Mouse (Mus musculus) T-cell, adult 2 months (primary cell): ENCODE measurements around the gene Ppp5c.

Experiments used
- DNase-seq: peaks from one replicate; pipeline ENCODE4 v3.0.0; 2022; ENCODE audit warnings: low spot score

Ppp5c gene

DNA sequence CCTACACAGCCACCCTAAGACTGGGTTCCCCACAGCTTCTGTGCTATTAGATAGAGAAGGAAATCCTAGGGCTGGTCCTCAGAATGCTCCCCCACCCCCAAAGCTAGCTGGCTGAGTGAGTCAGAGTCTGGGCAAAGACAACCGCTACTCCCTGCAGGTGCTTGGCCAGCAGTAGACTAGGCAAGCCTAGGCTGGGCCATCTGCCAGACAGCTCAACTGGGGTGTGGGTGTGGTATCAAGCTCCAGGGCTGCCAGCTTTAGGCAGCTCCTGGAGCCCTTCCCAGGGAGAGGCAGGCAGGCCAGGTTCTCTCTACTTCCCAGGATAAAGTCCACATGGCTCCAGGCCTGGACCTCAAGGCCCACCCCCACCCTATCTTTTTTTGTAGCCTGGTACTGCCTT lies 10.7 kb downstream of the Ppp5c start:
- no peak for DNase-seq

- no peak for DNase-seq
These were observed 12.3 kb downstream of the Ppp5c start for GRCm38 (mm10) chr7:17015381-17015780.

- no peak for DNase-seq
These were observed 15.7 kb downstream of the Ppp5c start for GRCm38 (mm10) chr7:17011909-17012590.

GRCm38 (mm10) chr7:17010010-17010347 lies 17.7 kb downstream of the Ppp5c start:
- DNase-seq: no peak

GRCm38 (mm10) chr7:17009326-17010009 lies 18.3 kb downstream of the Ppp5c start:
- peak; percentile 45 for DNase-seq

GRCm38 (mm10) chr7:17007300-17007699 lies 20.4 kb downstream of the Ppp5c start:
- DNase-seq: peak; percentile 26

DNA sequence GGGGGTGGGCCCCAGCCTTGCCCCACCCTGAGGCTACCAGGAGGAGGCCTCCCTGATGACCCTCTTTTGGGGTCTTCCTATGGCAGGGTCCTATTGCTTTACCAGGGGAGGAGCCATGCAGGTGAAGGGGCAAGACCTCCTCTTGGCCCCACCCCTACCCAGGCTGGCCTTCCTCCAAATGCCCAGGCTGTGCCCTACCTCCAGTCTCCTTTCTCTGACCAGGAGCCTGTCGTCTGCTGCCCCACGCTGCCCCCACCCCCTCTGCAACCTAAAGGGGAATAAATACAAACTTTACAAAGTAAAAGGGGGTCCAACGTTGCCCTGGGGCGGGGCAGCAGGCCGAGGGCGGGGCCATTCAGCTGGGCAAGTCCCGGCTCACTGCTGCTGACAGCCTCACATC lies 23.0 kb downstream of the Ppp5c start:
- DNase-seq: no peak

GRCm38 (mm10) chr7:17003230-17003960 lies 24.3 kb downstream of the Ppp5c start:
- DNase-seq: no peak

- DNase-seq: peak; percentile 74
These were observed 25.1 kb downstream of the Ppp5c start for GRCm38 (mm10) chr7:17002375-17003195.

- DNase-seq: peak; percentile 75
These were observed 28.1 kb downstream of the Ppp5c start for GRCm38 (mm10) chr7:16999650-17000049.

DNA sequence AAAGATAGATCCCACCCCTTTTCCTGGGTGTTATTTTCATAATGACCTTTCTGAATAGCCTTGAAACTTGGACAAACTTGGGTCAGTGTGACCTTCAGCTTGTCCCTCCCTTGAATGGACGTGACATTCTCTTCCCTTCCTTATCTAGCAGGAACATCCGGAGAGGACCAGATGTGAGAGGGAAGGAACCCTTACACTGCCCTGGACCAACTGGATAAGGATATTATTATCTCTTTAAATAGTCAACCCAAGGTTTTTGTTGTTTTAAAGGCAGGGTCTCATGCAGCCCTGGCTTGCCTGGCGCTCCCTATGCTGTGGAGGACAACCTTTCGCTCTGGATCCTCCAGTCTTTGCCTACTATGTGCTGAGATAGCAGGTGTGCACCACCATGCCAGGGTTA lies 28.5 kb downstream of the Ppp5c start:
- DNase-seq: no peak

GRCm38 (mm10) chr7:16995345-16995744 lies 32.4 kb downstream of the Ppp5c start:
- no peak for DNase-seq

DNA sequence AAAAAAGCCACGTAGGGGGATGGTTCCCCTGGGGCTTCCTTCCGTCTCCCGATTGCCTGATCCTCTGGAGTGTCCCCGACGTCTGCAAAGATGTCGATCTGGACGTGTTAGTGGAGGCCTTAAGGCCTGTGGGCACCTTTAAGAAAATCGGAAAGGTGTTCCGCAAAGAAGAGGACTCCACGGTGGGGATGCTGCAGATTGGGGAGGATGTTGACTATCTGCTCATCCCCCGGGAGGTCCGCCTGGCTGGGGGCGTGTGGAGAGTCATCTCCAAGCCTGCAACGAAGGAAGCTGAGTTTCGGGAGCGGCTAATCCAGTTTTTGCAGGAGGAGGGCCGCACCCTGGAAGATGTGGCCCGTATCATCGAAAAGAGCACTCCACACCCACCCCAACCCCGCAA lies 33.3 kb downstream of the Ppp5c start:
- DNase-seq: no peak

DNA sequence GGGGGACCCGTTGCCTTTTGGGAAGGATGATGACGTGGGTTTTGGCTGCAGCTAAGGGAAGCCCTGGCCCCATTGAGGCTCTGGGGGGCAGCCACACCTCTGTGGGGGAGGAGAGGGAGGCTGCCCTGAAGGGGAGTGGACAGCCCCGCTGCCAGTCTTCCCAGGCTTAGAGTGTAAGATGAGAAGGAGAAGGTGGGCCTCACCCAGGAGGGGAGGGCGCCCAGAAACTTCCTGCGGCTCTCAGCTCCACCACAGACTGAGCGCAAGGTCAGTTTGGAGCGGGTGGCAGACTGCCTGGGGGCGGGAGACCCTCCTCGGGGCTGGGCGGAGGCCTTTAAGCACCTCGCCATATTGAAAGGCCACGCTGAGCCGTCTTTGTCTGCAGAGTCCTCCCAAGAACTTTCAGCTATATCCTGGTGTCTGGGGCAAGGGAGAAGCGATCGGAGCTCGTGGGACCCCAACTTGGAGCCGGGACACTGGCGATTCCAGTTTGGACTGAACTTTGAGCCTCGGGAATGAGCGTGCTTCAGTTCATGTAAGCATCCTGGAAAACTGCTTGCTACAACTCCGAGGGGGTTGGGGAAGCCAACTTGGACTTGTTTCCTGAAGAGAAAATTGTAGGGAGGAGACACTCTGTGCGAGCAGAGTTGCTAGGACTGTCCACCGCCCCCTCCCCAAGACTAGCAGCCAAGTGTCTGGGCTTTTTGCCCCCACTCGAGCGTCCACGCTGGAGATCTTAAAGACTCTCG lies 33.9 kb downstream of the Ppp5c start:
- no peak for DNase-seq

- no peak for DNase-seq
These were observed 35.3 kb downstream of the Ppp5c start, which contains the start of gene Ccdc8 for GRCm38 (mm10) chr7:16992451-16992807. Ccdc8 (plus strand) TSS chr7:16992708.

DNA sequence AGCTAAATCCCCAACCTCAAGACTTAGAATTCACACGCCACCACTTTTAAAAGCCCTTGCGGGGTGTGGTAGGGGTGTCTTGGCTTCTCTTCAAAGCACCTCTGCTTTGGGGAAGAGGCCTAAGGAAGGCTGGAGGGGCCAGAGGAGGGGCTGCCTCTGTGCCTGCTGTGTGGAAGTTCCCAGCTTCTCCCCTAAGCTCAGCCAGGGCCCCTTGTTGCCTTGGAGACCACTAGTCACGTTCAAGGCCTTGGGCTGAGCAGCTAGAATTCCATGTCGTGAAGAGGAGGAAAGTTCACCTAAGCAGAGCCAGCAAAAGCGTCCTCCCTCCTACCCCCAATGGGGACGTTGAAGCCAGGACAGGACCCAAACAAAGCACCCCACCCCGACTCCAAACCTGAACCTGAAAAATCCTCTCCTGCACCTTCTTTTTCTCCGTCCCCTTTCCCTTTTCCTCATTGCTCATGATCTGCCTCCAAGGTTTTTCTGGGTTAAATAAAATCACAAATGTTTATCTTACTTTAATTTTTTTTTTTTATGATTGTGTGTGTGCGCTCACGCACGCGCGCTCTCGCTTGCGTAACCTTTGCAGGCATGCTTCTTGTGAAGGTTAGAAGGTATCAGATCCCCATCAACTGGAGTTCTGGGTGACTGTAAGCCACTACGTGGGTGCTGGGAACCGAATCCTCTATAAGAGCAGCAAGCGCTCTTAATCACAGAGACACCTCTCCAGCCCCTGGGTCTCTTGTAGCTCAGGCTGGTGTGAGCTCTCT lies 35.9 kb downstream of the Ppp5c start:
- DNase-seq: no peak

GRCm38 (mm10) chr7:16990006-16990744 lies 37.5 kb downstream of the Ppp5c start:
- DNase-seq: peak; percentile 36

- DNase-seq: no peak
These were observed 39.3 kb downstream of the Ppp5c start for GRCm38 (mm10) chr7:16988405-16988804.

- DNase-seq: no peak
These were observed 40.1 kb downstream of the Ppp5c start for GRCm38 (mm10) chr7:16987541-16988149.
